Mouse (Mus musculus) megakaryocyte, embryonic 14.5 days (primary cell): ENCODE data around the gene Abhd14b.

ENCODE experiments used
- FLI1 ChIP-seq: IDR thresholded peaks from 2 replicates; pipeline ENCODE4 v1.6.1; 2012; ENCODE audit warnings: low read length, inconsistent platforms, mixed read lengths
- GATA1 ChIP-seq: IDR thresholded peaks from 3 replicates; pipeline ENCODE4 v1.6.1; 2012; ENCODE audit warnings: mixed read lengths, low read length, inconsistent platforms, borderline replicate concordance

DNA sequence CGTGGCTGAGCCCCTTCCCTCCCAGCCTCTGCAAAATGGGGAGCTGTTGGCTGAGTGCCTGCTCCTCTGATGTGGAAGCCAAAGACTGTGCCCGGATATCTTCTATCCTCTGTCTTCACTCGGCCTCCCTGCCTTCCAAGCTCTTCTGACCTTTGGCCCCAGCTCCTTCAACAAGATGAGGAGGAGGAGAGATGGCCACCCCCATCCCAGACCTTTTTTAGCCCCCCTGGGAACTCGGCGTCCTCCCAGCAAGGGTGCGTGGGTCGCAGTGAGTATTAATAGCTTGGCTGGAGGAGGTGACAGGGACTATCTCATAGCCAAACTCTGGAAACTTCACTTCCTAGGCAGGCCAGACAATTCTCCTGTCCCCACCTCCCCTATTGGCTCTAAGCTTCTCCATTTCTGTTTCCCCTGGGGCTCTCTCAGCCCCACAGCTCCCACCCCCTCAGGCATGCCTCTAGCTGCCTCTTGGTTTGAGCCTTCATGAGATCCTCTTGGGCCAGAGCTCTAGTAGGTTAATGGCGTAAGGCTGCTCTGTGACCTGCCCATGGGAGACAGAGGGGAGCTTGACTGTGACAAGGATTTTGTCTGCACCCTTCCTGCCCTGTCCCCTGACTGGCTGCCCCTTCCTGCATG, 40.7 kb upstream of the Abhd14b start:
- TF ChIP-seq GATA1 (no peak), FLI1 (no peak)
